Mouse (Mus musculus): ENCODE results near the gene Eif4g3.

Eif4g3 gene

DNA sequence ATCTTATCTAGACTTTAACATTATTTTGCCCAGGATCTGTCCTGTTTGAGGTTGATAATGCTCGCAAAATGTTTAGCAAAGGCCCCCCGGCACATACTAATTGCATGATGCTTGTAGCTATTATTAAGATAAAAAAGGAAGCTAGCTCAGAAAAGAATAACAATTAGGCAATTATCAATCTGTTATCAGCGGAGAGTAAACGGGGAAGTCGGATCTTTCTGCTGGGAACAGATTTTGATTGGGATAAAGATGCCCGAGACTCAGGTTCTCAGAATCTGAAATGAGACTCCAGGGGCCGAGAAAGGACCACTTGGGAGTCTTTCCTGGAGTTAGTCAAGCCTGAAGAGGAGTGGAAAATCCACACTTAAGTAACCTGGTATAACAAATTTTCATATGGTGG, 1.6 kb upstream of the Eif4g3 start:
- no peak for DNase-seq

DNA sequence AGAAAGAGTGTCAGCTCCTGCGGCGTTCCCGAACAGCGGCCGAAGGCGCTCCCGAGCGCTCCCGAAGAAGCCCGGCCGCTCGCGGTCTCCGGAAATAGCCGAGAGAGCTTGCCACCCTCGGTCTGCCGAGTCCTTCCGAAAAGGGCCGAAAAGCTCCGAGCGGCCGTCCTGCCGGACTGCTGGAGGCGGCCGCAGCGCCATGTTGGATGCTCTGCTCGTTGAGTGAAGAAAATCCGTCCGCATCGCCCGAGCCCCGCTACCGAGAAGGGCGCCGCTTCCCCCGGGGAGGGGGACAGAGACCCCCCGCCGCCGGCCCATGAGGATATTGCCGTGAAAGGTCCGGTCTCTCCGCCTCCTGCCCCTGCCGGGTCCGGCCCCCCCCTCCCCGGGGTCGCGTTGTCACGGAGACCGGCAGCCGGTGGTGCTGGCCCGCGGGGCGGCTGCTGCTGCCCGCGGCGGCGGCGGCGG, 503 bp downstream of the Eif4g3 start:
- DNase-seq: peak; percentile 100

DNA sequence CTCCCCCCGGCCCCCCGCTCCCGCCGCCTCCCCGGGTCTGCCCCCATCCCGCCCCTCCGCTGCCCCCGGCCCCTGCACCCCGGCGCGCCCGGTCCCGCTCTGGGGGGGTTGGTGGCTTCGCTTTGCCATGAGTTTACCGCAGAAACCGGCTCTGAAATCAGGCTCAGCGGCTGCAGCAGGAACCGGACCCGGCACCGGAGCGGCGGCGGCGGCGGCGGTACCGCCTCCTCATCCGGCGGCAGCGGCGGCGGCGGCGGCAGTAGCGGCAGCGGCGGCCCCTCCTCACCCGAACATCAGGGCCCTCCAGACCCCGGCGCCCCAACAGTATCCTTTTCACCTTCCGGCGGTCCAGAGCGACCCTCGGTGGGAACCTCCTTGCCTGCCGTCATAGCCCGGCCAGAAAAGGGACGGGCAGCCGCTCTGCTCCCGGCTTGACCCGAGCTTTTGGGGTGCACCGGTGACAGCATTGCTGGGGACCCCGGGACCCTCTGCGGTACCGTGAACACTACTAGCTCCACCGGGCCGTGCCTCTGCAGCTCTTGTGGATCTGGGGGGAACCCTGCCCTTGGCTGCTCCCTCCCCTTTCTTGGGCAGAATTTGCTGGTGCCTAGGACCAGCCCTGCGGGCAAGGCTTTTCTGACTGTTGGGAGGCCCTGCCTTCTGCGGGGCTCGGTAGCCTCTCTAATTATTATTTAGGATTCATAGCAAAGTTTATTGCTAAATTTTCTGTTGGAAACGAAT, 1.2 kb downstream of the Eif4g3 start:
- peak; percentile 57 for DNase-seq

DNA sequence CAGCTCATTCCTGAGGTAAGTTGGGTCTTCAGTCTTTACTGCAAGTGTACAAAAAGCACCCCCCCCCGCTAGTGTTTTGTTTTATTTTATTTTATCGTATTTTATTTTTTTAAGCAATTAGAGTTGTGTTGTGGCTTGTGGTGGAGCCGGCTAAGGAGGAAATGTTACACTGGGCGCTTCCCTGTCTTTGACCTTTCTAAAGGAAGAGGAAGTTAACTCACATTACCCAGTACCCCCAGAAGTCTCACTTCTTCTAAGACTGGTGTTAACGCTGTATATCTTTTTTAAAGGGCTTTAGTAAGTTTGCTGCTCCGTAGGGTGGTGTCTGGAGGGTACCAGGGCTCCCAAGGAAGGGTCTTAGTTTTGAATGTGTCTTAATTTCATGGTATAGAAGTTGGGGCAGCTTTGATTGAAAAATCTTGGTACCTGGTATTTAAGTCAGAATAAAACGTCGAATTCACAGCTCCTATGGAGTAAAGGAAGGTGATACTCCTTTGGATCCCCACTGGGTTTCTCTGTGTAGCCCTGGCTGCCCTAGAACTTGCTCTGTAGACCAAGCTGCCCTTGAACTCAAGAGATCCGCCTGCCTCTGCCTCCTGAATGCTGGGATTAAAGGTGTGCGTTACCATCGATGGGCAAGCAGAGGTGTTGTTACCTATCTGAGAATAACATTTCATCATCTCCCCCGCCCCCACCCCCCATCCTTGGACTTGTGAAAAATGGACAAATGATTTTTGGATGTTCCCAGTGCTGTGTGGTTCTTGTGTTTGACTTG, 1.9 kb downstream of the Eif4g3 start:
- DNase-seq: no peak

DNA sequence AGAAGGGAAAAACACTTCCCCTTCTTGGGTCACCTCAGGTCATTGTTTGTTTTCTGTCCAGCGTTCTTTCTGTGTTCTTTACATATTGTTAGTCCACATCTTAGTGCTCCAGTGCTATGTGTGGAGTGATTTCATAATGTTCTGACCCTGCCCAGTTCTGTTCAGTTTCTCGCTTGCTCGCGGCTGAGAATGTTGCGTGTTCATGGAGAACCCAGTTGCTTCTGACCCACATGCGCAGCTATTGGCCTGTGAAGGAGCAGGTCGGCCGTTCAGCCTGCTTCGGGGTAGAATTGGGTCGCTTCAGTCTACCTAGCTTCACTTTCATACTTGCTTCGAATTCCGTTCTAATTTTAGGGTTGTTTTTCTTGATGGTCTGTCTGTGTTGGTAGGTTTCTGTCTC, 2.6 kb downstream of the Eif4g3 start:
- peak; percentile 49 for DNase-seq

DNA sequence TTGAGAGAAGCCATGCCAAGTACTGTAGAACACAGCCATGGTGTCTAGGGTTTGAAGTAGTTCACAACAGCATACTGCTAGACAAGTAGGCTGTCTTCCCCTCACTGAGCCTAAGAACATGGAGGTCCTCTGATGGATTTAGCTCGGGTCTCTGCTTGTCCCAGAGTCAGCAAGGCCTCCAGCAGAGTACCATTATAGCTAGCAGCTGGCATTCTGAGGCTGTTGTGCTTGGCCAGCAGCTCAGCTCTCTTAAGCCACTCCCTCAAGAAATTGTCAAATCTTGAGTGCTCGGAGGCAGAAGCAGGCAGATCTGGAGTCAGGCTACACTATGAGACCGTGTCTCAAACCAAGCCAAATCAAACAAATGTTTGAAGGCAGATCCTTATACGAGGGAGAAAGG, 5.4 kb downstream of the Eif4g3 start:
- no peak for DNase-seq

DNA sequence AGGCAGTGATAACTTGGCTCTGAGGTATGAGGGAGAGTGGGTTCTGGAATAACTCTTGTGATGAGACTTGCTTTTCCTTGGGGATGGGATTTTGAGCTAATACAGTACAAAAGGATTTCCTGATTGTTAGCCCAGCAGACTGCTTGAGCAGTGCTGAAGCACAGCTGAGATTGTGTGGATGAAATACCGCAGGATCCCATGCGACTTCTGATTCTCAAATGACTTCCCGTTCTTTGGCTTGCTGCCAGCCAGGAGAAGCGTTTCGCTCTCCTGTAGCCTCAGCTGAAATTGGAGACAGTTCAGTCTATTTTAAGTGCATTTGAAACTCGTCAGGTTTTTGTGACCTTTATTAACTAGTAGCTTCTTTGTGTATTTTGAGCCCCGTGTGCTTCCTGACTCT, 7.9 kb downstream of the Eif4g3 start:
- DNase-seq: peak; percentile 37

DNA sequence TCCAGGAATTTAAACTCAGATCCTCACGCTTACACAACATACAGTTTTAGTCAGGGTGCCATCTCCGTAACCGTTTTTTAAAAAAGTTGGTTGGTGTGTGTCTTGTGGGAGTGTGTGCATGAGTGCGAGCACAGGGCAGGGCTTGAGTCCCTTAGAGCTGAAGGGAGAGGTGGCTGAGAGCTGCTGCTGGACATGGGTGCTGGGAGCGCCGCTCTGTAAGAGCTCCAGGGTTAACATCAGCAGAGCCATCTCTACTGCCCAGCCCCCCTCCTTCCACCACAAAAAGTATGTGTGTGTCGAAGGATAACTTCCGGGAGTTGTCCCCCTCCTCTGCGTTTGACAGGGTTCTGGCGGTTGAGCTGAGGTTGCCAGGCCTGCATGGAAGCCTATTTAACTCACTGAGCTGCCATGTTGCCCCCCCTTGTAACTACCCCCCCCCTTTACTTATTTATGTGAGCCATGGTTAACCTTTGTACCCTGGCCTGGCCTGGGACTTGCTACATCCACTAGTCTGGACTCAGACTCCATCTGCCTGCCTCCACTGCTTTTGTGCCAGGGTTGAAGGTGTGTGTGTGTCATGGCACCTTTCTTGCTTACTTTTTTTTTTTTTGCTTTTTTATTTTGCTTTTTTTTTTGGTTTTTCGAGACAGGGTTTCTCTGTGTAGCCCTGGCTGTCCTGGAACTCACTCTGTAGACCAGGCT, 11.2 kb downstream of the Eif4g3 start:
- DNase-seq: peak; percentile 34

DNA sequence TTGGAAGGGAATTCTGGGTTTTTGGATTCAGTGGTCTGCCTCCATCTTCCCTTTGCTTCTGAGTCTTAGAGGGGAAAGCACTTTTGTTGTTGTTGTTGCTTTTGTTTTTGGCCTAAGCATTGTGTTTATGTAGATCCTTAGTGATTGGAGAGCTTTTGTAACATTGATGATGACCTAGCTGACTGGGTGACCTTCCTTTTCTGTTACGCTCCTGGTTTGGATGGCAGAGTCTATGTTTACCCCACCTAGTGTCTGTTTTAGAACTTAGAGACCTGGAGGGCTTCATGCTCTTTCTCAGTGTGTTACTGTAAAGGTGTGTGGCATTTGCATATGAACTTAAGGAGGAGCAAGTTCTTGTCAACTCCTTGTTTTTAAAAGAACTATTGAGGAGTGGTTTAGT, 13.0 kb downstream of the Eif4g3 start:
- no peak for DNase-seq

DNA sequence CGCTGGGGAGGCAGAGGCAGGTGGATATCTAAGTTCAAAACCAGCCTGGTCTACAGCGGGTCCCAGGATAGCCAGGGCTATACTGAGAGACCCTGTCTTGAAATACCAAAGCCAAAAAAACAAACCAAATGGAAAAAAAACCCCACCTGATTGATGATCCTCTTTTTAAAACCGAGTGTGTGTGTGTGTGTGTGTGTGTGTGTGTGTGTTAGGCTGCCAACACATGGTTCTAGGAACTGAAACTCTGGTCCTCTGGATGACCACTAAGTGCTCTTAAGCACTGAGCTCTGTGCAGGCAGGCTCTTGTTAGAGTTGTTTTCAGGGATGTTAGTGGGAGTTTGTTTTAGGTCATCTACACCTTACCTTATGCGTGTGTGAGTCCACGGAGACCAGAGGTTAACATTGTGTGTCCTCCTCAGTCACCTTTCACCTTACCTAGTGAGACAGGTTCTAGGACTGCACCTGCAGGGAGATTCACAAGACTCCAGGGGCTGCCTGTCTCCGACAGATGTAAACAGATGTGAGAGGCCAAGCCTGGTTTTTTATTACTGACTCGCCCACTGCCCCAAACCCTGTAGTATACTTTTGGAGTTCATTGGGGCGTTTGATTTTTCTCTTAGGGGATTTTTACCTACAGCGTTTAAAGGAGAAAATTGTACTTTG, 14.3 kb downstream of the Eif4g3 start:
- no peak for DNase-seq

DNA sequence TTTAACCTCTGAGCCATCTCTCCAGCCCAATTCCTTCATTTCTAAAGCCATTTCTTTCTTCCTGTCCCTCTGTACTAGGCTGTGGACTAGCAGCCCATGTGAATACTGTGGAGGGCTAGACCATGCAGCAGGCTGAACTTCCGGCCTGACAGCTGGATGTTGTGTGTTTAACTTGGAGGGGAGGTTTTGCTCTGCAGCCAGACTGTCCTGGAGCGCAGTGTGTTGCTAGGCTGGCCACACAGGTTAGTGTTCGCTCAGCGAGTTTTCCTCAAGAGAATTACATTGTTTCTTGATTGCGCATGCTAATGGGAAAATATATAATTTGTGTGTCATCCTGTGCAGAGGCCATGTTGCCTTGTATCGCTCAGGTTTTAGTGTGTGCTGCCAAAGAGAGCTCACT, 15.8 kb downstream of the Eif4g3 start:
- DNase-seq: no peak

DNA sequence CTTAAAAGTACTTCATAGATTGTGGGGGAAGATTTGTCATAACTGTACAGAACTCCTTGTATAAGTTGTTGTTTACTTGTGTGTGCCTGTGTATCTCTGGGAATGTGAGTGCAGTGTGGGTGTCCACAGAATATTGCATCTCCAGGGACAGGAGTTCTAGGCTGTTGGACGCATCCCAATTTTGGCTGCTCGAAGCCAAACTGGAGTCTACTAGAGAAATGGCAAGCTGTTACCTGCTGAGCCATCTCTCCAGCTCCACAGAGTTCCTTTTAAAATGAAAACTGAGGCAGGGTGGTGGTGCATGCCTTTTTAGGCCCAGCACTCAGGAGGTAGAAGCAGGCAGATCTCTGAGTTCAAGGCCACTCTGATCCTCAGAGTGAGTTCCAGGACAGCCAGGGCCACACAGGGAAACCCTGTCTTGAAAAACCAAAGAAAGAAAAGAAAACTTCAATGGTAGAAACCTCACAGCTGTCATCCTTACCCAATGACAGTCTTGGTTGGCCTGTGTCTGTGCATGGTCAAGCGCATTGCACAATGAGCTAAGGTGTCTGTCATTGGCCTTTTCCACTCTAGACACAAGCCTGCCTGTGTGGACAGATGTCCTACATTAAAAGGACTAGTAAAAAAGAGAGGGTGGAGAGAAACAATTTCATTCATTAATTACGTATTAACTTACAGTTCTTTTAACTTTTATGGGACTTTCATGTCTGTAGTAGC, 17.1 kb downstream of the Eif4g3 start:
- DNase-seq: no peak

DNA sequence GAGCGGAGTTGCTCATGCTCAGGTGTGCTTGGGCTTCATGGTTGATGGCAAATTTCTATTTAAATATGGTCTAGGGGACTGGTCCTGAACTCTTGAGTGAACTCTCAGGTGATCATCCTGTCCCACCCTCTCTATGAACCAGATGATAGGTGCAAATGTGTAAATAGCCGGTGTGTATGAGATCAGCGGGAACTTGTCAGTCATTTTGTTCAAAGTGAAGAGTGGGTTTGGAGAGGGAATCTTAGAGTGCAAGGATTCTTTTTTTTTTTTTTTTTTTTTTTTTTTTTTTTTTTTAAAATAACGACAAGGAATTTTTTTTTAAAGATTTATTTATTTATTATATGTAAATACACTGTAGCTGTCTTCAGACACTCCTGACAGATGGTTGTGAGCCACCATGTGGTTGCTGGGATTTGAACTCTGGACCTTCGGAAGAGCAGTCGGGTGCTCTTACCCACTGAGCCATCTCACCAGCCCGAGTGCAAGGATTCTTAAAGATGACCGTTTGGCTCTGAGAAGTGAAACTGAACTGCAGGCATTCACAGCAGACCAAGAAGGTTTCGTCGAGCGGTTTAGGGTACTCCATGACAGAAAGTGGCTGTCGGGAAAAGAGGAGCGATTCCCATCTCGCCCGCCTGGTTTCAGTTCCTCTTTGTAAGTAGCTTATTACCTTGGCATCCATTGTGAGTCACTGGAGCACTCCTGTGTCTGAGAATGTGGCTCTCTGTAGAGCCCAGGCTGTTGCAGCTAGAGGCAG, 21.1 kb downstream of the Eif4g3 start:
- DNase-seq: no peak

DNA sequence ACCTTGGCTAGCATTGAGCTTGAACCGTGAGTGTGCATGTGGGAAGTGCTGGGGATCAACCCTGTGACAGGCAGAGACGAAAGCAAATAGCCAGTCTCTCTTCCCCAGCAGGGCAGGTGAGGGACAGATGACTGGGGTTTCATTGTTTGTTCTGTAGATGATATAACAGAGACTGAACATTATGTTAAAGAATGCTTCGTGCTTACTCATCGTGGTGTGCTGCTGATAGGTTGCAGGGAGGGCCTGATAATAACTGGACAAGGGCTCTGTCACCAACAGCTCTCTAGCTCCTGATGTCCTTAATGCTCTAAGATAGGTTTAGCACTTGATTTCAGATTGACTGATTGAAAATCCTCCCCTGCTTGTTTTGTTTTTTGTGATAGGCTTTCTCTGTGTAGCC, 23.1 kb downstream of the Eif4g3 start:
- DNase-seq: no peak

DNA sequence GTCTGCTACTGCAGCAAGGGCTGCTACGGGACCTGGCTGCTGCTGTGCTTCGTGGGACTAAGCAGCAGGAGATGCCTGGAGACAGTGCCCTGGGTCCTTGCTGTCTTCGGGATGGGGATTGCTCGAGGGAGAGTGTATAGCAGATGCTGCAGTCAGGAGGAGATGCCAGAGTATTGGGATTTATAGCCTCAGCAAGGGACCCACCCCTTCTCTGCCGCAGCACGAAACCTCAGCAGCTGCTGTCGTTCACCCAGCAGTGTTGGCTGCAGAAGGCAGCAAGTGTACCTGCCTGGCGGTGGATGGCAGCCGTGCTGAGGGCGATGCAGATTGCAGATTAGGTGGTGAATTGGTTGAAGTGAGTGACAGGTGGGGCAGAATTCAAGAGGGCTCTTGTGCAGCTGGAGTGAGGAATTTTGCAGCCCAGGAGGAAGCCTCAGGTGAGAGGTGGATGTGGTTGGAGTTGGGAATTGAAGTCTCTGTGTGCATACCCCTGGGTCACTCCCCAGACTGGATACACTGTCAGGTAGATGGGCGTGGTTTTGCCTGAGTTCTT, 24.3 kb downstream of the Eif4g3 start:
- DNase-seq: no peak

DNA sequence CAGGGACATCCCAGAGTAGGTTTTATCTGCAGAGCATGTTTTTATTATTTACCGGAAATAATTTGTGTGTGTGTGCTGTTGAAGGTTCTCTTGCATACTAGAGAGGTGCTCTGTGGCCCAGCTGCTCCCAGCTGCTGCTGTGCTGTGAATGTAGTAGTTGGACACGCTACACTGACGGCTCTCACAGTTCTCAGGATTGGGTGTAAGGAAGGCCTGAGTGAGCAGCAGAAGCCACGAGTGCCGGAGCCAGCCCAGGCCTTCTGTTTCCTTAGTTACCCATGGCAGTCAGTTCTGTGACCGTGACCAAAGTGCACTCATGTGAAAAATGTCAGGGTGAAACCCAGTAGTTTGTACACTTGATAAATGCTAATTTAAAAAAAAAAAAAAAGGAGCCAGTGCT, 25.2 kb downstream of the Eif4g3 start:
- DNase-seq: peak; percentile 62

DNA sequence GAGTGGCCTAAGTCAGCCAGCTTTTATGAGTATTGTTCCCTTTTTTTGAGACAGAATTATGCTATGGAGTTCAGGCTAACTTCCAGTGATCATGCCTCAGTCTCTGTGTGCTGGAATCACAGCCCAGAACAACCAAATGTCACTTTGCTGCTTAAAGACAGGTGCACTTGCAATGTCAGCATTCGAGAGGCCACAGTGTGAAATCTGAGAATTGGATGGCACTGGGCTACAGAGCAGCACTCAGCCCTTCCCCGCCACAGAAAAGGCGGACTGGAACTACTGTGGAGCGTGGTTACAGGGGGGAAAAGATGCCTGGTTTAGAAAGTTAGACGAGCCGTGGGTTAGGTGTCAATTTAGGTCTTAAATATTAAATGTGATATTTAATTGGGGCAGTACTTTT, 27.4 kb downstream of the Eif4g3 start:
- no peak for DNase-seq

DNA sequence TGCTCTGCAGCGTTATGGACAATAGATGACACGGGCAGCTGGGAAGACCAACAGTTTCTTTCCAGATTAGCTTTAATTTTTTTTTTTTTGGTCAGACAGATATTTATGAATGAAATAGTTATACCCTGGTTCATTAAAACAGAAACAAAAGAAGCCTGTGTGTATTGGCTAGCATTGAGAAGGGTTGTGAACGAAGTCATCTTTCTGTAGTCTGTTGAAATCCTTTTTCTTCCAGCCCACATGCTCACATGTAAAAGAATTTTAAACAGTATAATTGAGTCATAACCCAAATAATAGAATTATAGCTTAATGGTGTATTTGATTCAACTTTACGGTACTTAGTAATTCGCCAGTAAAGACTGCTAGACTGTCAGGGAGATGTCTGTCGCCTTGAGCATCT, 28.8 kb downstream of the Eif4g3 start:
- no peak for DNase-seq

DNA sequence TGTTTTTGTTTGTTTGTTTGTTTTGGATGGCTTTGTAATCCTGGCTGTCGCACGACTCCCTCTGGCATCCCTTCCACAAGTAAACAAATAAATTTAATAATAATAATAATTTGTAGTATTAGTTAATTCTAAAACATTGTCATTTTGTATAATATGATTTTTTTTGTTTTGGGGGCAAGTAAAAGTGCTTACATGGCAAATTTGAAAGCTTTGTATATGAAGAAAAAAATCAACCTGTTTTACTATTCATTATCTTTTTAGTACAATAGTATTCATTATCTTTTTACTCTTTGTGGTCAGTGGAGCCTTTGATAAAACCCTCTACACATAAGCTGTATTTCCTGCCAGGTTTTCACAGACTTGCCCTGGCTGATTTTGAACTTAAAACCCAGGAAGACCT, 29.9 kb downstream of the Eif4g3 start:
- DNase-seq: no peak

DNA sequence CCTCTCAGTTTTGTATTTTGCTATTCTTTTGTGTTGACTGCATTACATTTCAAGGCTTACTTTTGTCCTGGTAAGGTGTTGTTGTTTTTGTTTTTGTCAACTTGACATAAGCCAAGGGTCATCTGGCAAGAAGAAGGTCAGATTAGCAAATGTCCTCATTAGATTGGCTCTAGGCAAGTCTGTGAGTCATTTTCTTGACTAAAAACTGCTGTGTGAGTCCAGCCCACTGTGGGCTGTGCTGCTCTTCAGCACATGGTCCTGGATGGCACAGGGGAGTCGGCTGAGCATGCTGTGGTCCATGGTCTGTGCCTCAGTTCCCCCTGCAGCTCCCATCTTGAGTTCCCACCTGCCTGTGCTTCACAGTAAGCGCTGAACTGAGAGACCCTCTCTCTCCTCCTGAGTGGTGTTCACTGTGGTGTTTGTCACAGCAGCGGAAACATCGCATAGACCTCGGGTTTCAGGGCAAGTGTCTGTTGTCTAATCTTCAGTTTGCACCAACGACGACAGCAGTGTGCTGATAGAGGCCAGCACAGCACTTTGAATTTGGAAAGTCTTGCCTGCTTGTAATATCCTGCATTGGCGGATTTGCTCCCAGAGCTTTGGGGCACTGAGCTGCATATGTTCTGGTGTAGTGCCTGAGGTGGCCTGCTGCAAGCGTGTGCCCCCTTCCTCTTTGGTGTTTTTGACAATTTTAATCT, 30.7 kb downstream of the Eif4g3 start:
- no peak for DNase-seq

DNA sequence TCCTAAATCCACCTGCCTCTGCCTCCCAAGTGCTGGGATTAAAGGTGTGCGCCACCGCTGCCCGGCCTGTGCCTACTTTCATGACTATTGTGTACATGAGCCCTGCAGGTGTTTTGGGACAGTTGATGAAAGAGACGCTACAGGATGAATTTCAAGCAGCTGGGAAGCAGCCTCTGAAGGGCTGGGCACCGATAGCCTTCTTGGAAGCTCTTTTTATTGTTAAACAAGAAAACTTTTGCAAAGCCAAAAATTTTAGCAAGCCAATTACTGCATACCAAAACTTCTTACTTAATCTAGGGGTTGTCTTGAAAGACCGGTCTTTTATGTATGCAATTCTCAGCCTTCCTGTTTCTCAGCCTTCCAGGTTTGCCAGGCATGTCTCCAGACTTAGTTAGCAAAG, 36.3 kb downstream of the Eif4g3 start:
- DNase-seq: no peak

Data from kidney, adult 18-20 months (tissue).